Mouse (Mus musculus) brain, embryonic 18.5 days (tissue): ENCODE measurements around the gene Rhox7a.
"Not testable (repeated sequence)": the region's sequence is repeated elsewhere in the genome, so short reads cannot be mapped to it uniquely, and the experiment has no call there.

Experiments
- DNase-seq: peaks from one replicate; pipeline ENCODE4 v3.0.0-alpha.2; 2012; ENCODE audit warnings: low read depth, low spot score

The Rhox7a gene

DNA sequence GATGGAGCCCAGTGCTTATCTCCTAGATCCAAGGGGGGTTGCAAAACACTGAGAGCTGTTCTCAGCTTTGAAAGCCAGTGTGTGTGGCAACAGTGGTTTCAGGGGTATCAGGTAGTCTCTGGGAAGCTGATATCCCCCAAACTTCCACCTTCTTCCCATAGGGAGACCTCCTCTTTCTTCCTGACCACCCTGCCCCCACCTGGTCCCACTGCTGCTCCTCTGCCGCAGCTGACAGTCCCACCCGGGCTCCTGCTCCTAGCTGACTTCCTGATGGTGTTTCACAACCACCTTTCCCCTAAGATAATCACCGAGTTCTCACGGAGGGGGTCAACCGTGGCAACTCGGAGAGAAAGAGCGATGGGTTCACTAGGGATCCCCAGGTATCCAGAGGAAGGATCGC lies at the start of gene Rhox7a:
Gene Rhox7a, plus strand, starts transcription at position 301 of the 400 bp plus-strand sequence.
- not testable (repeated sequence) for DNase-seq

DNA sequence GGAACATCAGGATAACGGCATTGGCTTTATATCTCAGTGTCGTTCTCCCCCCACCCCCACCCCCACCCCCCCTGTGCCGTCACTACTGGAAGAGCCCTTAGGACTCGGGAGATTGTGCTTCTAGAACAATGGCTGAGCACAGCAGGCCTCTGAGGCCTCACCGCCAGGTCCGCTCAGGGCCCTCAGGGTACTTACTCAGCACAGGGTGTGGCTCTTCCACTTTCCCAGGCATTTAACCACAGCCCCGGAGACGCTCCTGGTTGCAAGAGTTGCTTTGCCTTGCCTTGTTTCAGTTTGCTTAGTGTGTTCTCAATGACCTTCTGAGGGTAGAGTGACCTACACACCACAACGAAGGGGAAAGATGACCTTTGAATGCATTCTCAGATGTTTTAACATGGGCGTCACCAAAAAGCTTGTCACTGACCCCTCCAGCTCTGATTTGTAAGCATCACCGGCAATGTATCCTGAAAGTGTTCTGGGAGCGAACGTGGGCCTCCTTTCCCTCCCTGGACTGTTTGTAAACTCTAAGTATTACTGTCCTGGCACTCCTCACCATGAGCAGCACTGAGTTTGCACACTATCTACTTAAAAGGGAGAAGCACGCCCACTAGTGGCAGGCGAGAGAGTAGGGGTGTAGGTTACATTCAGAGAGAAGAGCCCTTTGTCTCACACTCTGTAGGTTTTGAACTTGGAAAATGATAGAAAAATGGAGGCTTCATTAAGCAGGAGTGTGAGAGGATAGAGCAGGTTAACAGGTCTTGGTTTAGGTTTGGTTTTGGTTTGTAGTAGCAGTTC lies 24.0 kb upstream of the Rhox7a start:
- DNase-seq, result no peak

GRCm38 (mm10) chrX:37809396-37809795 lies 22.1 kb upstream of the Rhox7a start:
- no peak for DNase-seq

- no peak for DNase-seq
These were observed 20.3 kb upstream of the Rhox7a start for GRCm38 (mm10) chrX:37811179-37811578.

DNA sequence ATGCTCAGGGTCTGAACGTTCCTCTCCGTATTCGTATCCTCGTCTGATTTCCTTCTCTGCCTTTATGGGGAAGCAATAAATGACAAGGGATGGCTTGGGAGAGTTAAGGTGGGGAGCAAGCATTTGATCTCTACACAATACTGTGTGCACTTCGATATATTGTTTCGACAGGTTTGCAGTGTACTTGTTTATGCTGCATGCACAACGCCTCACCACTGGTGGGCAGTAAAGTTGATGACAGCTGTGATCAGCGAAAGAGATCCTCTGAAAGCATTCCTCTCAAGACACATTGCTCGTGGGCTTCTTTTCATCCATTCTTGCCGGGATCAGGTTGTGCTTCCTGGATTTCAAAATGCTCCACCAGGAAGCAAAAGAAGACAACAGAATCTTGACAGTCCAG lies 15.8 kb upstream of the Rhox7a start:
- no peak for DNase-seq

DNA sequence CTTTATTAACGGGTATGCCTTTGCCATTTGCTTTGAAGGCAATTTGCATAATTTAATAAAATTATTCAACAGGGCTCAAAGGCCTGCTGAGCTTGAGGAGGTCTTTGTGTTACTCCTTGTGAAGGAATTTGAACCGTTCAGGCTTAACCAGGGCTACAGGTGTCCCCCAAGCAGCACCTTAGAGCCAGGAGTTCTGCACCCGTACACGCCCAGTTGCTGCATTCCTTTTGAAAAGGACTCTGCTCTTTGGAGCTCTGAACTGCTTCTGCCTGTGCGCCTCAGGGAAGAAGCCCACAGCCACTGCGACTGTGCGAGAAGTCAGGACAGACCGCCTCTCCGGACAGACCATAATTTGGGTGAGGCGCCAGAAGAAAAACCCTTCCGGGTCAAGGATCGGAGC lies 4.9 kb upstream of the Rhox7a start, which contains the start of gene Rhox6:
Gene Rhox6, plus strand, starts transcription at position 301 of the 400 bp plus-strand sequence.
- DNase-seq, result not testable (repeated sequence)

DNA sequence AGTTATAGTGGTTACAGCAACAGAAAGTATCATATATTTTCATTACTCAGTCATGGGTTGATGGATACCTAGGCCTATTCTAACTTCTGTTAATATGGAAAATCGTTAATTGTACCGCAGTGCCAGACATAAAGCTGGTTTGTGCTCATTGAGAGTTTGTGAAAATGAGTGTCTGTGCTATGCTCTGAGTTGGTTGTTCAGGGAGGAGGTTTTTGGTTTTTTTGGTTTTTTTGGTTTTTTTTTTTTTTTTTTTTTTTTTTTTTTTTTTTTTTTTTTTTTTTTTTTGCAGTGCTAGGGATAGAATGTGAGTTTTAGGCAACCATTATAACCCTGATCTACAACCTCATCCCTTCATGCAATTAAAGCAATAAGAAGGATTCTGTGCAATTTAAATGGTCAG lies 40.2 kb downstream of the Rhox7a start:
- no peak for DNase-seq

- DNase-seq, result no peak
These were observed 47.4 kb downstream of the Rhox7a start, which contains the start of gene Rhox8 for GRCm38 (mm10) chrX:37878844-37879243. Rhox8 (minus strand) TSS chrX:37878944.
